29 mouse cellular contexts compared by ENCODE assay signal in genomic region chr1:182511778-182512177, GRCm38 (mm10). TPM values are rescaled to one million over a fixed set of nuclear protein-coding genes. Genes with fewer than 3 reads are reported as not detected.
DNase-seq lines count a peak whose midpoint lies in the region; ATAC-seq lines count a peak whose summit lies in the region.
"Had no signal": no experiment of that assay in that cellular context is flagged by ENCODE, and none has a peak within 500 bp of the region (broad histone marks: within the 10 kb centered on the region; RNA-seq: fewer than 3 reads in every experiment).

No protein-coding gene starts in this region.

- no peak overlapping the region for H3K9ac ChIP-seq in midbrain, embryonic 16.5 days (ENCODE audit: low read depth, low read length)
- H3K9ac ChIP-seq: heart, embryonic 13.5 days; limb, embryonic 13.5 days; liver, embryonic 12.5 days; lung, embryonic 14.5 days; midbrain, embryonic 12.5 days had no signal

- H3K27me3 ChIP-seq in heart, embryonic 10.5 days (ENCODE audit: insufficient read depth, poor library complexity, severe bottlenecking), result no peaks in the 10 kb centered on the region
- no peaks in the 10 kb centered on the region for H3K27me3 ChIP-seq in midbrain, embryonic 16.5 days (ENCODE audit: control insufficient read depth, insufficient read depth, low read depth, low read length)
- H3K27me3 ChIP-seq: heart, embryonic 13.5 days; limb, embryonic 13.5 days; midbrain, embryonic 12.5 days had no signal

- H3K4me2 ChIP-seq in midbrain, embryonic 16.5 days (ENCODE audit: low read length), result no peak overlapping the region
- H3K4me2 ChIP-seq: heart, embryonic 13.5 days; limb, embryonic 13.5 days; liver, embryonic 12.5 days; lung, embryonic 14.5 days; midbrain, embryonic 12.5 days had no signal

- no peak for ATAC-seq in midbrain, embryonic 16.5 days
- ATAC-seq: hindbrain, postnatal 0 days; intestine, postnatal 0 days; liver, embryonic 12.5 days had no signal

- H3K79me2 ChIP-seq in macrophage (ENCODE audit: inconsistent target), result peaks cover 84% of the 10 kb centered on the region

- peaks cover 58% of the 10 kb centered on the region for H3K4me1 ChIP-seq in heart, embryonic 10.5 days
- peaks cover 14% of the 10 kb centered on the region for H3K4me1 ChIP-seq in midbrain, embryonic 16.5 days (ENCODE audit: control insufficient read depth, insufficient read depth, low read length)

- no peak for DNase-seq in heart, embryonic 10.5 days (ENCODE audit: low spot score)
- DNase-seq in heart, adult 9 months (ENCODE audit: low spot score in 2 of 2), result no peak
- peak; percentile 50 for DNase-seq in 3134 (ENCODE audit: extremely low read depth, insufficient read length, low spot score)
- peak; percentile 46 for DNase-seq in NIH3T3 (ENCODE audit: low read depth)
- no peak for DNase-seq in c-Kit-positive CD71-positive TER-119-positive erythroid progenitor cells, embryonic 14.5 days (ENCODE audit: low spot score)
- DNase-seq: adrenal gland, postnatal 25 days; B cell, adult 2 months; cerebellum, adult 11-12 months; cerebellum, postnatal 14 days; gastrocnemius, postnatal 36 days; kidney, postnatal 25 days; lung, embryonic 14.5 days; right cerebral cortex, postnatal 14 days had no signal

- peak overlapping the region; percentile 32; the same call in 1 of the 2 replicates for H3K27ac ChIP-seq in heart, embryonic 10.5 days
- peak overlapping the region; percentile 68 for H3K27ac ChIP-seq in macrophage
- no peak overlapping the region for H3K27ac ChIP-seq in midbrain, embryonic 16.5 days (ENCODE audit: low read length)
- H3K27ac ChIP-seq: heart, embryonic 13.5 days; hindbrain, postnatal 0 days; layer of hippocampus, adult 2 months; limb, embryonic 13.5 days; liver, embryonic 12.5 days; midbrain, embryonic 12.5 days had no signal

- H3K9me3 ChIP-seq in heart, embryonic 10.5 days, result no peaks in the 10 kb centered on the region
- H3K9me3 ChIP-seq in midbrain, embryonic 16.5 days (replicated peaks; ENCODE audit: control insufficient read depth, low read length, poor library complexity, severe bottlenecking), result no peaks in the 10 kb centered on the region
- H3K9me3 ChIP-seq: heart, embryonic 13.5 days; limb, embryonic 13.5 days; liver, embryonic 12.5 days; midbrain, embryonic 12.5 days had no signal

- peaks cover 50% of the 10 kb centered on the region for H3K36me3 ChIP-seq in heart, embryonic 10.5 days
- peaks cover 32% of the 10 kb centered on the region; the same call in 1 of the 2 replicates for H3K36me3 ChIP-seq in macrophage (ENCODE audit: inconsistent target)
- peaks cover 13% of the 10 kb centered on the region; the same call in 1 of the 2 replicates for H3K36me3 ChIP-seq in midbrain, embryonic 16.5 days (ENCODE audit: control insufficient read depth, insufficient read depth, low read length)

- WGBS in heart, embryonic 10.5 days, result 65% methylated on average over 8 of the region's 8 CpGs
- WGBS in macrophage (ENCODE audit: missing documents), result 56% methylated on average over 8 of the region's 8 CpGs
- WGBS in midbrain, embryonic 16.5 days, result 69% methylated on average over 8 of the region's 8 CpGs

- no peak overlapping the region for H3K4me3 ChIP-seq in heart, embryonic 10.5 days
- H3K4me3 ChIP-seq in macrophage (ENCODE audit: inconsistent target), result no peak overlapping the region
- no peak overlapping the region for H3K4me3 ChIP-seq in midbrain, embryonic 16.5 days (ENCODE audit: low read depth, low read length)
- H3K4me3 ChIP-seq: heart, embryonic 13.5 days; layer of hippocampus, adult 2 months; limb, embryonic 13.5 days; liver, embryonic 12.5 days; midbrain, embryonic 12.5 days had no signal

RNA-seq across cellular contexts. Expression of gene Capn2, which starts 5.6 kb away (rescaled TPM):
- 96.0 and 107 TPM in 2 replicates for polyA plus RNA-seq in heart, embryonic 10.5 days (2016; fragmentation: Nextera tagmentation; extraction: Ambion mirVana)
- total RNA-seq in macrophage (2018; cell fraction: chromatin; rRNA removed), result 100 to 1,000 TPM in 21 of 26 experiments, 10 to 100 TPM in 5; 84.5 to 828 (median 165) TPM
- total RNA-seq in macrophage (2018; cell fraction: cytosol; rRNA removed), result 100 to 1,000 TPM in 25 of 26 experiments, 10 to 100 TPM in 1; 96.0 to 197 (median 120) TPM
- 100 to 1,000 TPM in 17 of 26 experiments, 10 to 100 TPM in 9; 65.4 to 316 (median 105) TPM for total RNA-seq in macrophage (2018; cell fraction: nucleus; rRNA removed)
- polyA plus RNA-seq in macrophage (2018), result 94.4 to 189 TPM (median 167 TPM) in 3 replicates
- 84.5 and 89.8 TPM in 2 replicates for polyA plus RNA-seq in midbrain, embryonic 16.5 days (2015; fragmentation: Nextera tagmentation; extraction: Ambion mirVana)

RNA-seq across cellular contexts. Expression of gene Capn8, which starts 53.0 kb away (rescaled TPM):
- 0.05 TPM in 1 of 2 replicates, not detected in the other for polyA plus RNA-seq in heart, embryonic 10.5 days (2016; fragmentation: Nextera tagmentation; extraction: Ambion mirVana)
- not detected for total RNA-seq in macrophage (2018; cell fraction: chromatin; rRNA removed)
- under 1 TPM in 1 of 26 experiments, not detected in 25; 0.05 TPM for total RNA-seq in macrophage (2018; cell fraction: cytosol; rRNA removed)
- total RNA-seq in macrophage (2018; cell fraction: nucleus; rRNA removed), result under 1 TPM in 1 of 26 experiments, not detected in 25; 0.24 TPM
- polyA plus RNA-seq in macrophage (2018), result not detected in 3 replicates
- 0.14 and 0.21 TPM in 2 replicates for polyA plus RNA-seq in midbrain, embryonic 16.5 days (2015; fragmentation: Nextera tagmentation; extraction: Ambion mirVana)
- total RNA-seq: gastrocnemius, postnatal 36 days; hematopoietic stem cell, adult 5-6 weeks; hindbrain, postnatal 0 days; layer of hippocampus, adult 2 months; megakaryocyte progenitor cell, adult 5-6 weeks; MEL; monocyte, adult 5-6 weeks had no signal
- polyA plus RNA-seq: embryonic facial prominence, embryonic 11.5 days; heart, embryonic 13.5 days; hindbrain, postnatal 0 days; kidney, embryonic 14.5 days; limb, embryonic 13.5 days; liver, embryonic 12.5 days; lung, embryonic 14.5 days; neural tube, embryonic 11.5 days had no signal

Comparison
In these comparisons a context has a peak if more than half of its experiments do, and no peak if none do; other contexts are left out.
1. DNase-seq: peak in 3134 (single experiment) and NIH3T3 (single experiment); none in heart, embryonic 10.5 days (single experiment), heart, adult 9 months (0 of 2) and c-Kit-positive CD71-positive TER-119-positive erythroid progenitor cells, embryonic 14.5 days (single experiment).